Mouse (Mus musculus) testis, adult 2 months (tissue): ENCODE measurements around the gene Gm10134.

Experiments used
- CTCF ChIP-seq: fragments of 200-500 bp; IDR thresholded peaks from 2 replicates; pipeline ENCODE4 v1.5.1; 2012; ENCODE audit warnings: low read depth, mild to moderate bottlenecking, inconsistent platforms, low read length, moderate library complexity; ENCODE audit not compliant: control insufficient read depth, insufficient read depth, insufficient replicate concordance
- POLR2A ChIP-seq: fragments of 200-500 bp; IDR thresholded peaks from 2 replicates; pipeline ENCODE4 v1.6.1; 2012; ENCODE audit warnings: low read depth, mild to moderate bottlenecking, inconsistent platforms, low read length, moderate library complexity; ENCODE audit not compliant: control insufficient read depth

GRCm38 (mm10) chr2:28502987-28503386 lies 2.9 kb upstream of the Gm10134 start:
- TF ChIP-seq CTCF: no peak
- no peak for TF ChIP-seq POLR2A
